Mouse (Mus musculus) heart, embryonic 10.5 days (tissue): ENCODE data around the gene Map3k14. TPM values are rescaled to one million over a fixed set of nuclear protein-coding genes. Genes with fewer than 3 reads are reported as not detected.

ENCODE experiments used
- DNase-seq: peaks from one replicate; pipeline ENCODE4 v3.0.0-alpha.2; 2017; ENCODE audit warnings: low spot score
- H3K27ac ChIP-seq: fragments of 300-500 bp; sonication (generic); 2 replicates; pipeline ENCODE4 v1.5.1; 2016; ENCODE audit warnings: mild to moderate bottlenecking
- H3K27me3 ChIP-seq: fragments of 300-500 bp; sonication (generic); 2 replicates; pipeline ENCODE4 v1.6.1; 2016; ENCODE audit warnings: mild to moderate bottlenecking; ENCODE audit not compliant: poor library complexity, insufficient read depth, severe bottlenecking
- H3K36me3 ChIP-seq: fragments of 300-500 bp; sonication (generic); 2 replicates; pipeline ENCODE4 v1.6.1; 2016; ENCODE audit warnings: mild to moderate bottlenecking, moderate library complexity
- H3K4me1 ChIP-seq: fragments of 300-500 bp; sonication (generic); 2 replicates; pipeline ENCODE4 v1.6.1; 2016; ENCODE audit warnings: mild to moderate bottlenecking
- H3K4me3 ChIP-seq: fragments of 300-500 bp; sonication (generic); 2 replicates; pipeline ENCODE4 v1.5.1; 2016; ENCODE audit warnings: mild to moderate bottlenecking, moderate library complexity
- H3K9me3 ChIP-seq: fragments of 300-500 bp; sonication (generic); 2 replicates; pipeline ENCODE4 v1.6.1; 2016; ENCODE audit warnings: mild to moderate bottlenecking, moderate library complexity
- WGBS: fragments of 180-500 bp; shearing (Covaris S2); methylation state at CpG from one replicate; pipeline ENCODE4 v1.1.7; 2016; 5-methylcytosine and 5-hydroxymethylcytosine counted together
- polyA plus RNA-seq: library from polyadenylated mRNA; unstranded; fragments of >200 nt; fragmentation: Nextera tagmentation; extraction: Ambion mirVana; gene quantifications from 2 replicates; pipeline ENCODE4 v1.2.1, GENCODE M21; 2016

The Map3k14 gene
- polyA plus RNA-seq, 1 experiment from 2014 or later, result 2.1 TPM

DNA sequence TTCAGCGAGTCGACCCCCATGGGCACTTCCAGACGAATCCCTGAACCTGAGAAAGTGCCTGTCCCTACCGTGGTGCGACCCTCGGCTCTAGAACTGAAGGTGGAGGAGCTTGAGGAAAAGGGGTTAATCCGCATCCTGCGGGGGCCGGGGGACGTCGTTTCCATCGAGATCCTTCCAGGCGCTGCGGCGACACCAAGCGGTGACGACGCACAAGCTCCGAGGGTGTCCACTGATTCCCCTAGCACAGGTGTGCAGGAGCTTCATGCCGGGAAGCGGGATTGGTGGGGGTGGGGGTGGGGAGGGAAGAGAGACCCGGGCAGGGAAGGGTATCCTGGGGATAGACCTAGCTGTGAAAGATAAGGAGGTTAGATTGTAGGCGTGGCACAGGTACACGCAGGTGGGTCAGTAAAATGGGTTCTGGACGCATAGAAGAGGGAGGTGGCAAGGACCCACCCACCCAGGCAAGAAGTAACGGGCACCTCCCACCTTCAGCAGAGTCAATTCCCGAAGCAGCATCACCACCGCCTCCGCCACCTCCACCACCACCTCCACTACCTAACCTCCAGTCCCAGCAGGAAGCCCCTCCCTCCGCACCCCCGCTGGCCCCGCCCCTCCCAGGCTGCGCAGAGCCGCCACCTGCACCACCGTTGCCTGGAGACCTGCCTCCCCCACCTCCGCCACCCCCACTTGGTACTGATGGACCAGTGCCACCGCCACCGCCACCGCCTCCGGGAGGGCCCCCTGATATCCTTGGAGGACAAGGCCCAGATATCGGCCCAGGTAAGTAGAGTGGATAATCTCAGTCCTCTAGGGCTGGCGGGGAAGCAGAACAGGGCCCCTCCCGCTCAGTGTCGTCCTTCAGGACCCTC, 74.1 kb downstream of the Map3k14 start:
- H3K27me3 ChIP-seq, result peaks cover 90% of the 10 kb centered on the region
- WGBS, result 7% methylated on average over 42 of the region's 44 CpGs
- no peak overlapping the region for H3K27ac ChIP-seq
- DNase-seq, result no peak
- H3K36me3 ChIP-seq, result no peaks in the 10 kb centered on the region
- H3K4me1 ChIP-seq, result peaks cover 16% of the 10 kb centered on the region
- no peaks in the 10 kb centered on the region for H3K9me3 ChIP-seq
- H3K4me3 ChIP-seq, result peak overlapping the region; percentile 46

DNA sequence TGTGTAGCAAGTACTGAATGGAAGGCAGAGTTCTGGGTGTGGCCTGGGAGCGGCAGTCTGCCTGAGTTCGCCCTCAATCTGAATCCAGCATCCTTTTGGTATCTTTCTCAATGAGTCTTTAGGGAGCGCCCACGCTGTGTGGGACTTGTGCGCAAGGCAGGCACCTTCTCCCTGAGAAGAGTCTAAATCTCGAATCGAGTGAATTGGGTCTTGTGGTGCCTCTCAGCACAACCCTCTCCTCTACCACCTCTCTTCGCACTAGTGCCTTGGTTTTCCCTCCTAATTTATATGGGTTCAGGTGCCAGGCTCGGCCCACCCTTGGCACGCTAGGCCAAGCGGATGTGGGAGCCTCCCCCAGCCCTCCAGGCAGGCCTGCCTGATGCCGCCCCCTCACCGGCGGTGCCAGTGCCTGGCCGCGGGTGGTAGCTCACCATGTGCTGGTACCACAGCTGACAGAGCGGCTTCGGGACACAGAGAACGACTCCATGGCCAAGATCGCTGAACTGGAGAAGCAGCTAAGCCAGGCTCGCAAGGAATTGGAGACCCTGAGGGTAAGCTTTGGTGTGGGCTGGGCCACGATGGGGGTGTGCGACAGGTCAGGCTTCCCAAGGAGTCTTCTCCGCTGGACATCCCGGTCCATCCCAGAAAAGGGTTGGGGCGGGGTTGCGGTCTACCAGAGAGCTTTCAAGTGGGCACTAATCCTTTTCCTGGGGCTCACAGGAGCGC, 74.9 kb downstream of the Map3k14 start:
- H3K4me1 ChIP-seq, result peaks cover 13% of the 10 kb centered on the region
- 16% methylated on average over 28 of the region's 28 CpGs for WGBS
- H3K36me3 ChIP-seq, result no peaks in the 10 kb centered on the region
- H3K4me3 ChIP-seq, result peak overlapping the region; percentile 46
- H3K27ac ChIP-seq, result no peak overlapping the region
- H3K27me3 ChIP-seq, result peaks cover 86% of the 10 kb centered on the region
- DNase-seq, result no peak
- no peaks in the 10 kb centered on the region for H3K9me3 ChIP-seq

DNA sequence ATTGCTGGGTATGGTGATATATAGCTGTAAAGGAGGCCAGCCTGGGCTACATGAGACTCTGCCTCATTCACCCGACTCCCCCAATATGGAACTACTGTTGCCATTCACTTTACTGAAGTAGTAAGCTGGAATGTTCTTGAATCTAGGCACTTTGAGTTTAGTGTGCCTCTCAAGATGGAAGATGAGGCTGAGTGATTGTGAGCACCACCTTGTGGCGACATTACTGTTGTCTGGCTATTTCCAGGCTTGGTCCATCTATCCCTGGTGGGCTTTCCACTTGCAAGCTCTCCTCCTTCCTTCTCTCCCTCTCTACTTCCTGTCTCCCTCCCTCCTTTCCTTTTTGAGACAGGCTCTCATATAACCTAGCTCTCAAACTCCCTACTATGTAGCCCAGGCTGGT, 82.4 kb downstream of the Map3k14 start:
- Histone ChIP-seq H3K36me3 (no peaks in the 10 kb centered on the region), H3K9me3 (no peaks in the 10 kb centered on the region), H3K4me3 (no peak overlapping the region), H3K27ac (no peak overlapping the region), H3K4me1 (no peaks in the 10 kb centered on the region), H3K27me3 (peaks cover 73% of the 10 kb centered on the region)
- DNase-seq, result no peak
- 39% methylated on average over 2 of the region's 2 CpGs for WGBS

DNA sequence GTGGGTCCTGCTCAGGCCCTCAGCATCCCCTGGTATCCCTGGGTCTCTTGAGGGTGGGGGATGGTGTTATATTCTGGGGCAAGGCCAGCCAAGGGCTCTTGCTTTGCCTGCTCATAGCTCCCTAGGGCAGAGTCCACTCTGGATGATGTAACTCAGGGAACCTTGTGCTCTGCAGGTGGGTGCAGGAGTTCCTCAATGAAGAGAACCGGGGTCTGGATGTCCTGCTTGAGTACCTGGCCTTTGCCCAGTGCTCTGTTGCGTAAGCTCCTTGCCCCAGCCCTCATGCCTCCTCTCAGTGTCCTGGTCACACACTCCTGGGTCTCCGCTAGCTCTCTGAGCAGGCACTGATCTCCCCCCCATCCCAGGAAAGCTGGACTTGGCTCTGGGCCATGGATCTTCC, 85.4 kb downstream of the Map3k14 start:
- Histone ChIP-seq H3K36me3 (no peaks in the 10 kb centered on the region), H3K27me3 (peaks cover 80% of the 10 kb centered on the region), H3K27ac (no peak overlapping the region), H3K4me1 (peaks cover 14% of the 10 kb centered on the region), H3K9me3 (no peaks in the 10 kb centered on the region), H3K4me3 (no peak overlapping the region)
- WGBS, result 75% methylated on average over 3 of the region's 3 CpGs
- DNase-seq, result no peak

DNA sequence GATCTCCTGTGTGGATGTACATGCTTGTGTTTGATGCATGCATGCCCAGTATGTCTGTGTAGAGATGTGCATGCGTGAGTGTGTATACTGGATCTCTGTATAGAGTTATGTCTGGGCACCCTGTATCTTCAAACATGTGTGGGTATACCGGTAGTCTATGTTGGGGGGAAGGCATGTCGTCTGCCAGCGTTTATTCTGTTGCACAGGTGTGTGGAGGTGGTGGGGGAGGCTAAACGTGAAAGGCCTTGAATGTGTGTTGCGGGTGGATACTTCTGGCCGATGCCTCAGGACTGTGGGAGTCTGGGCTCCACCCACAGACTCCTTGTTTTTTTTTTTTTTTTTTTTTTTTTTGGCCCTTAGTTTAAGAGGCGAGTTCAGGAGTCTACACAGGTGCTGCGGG, 85.9 kb downstream of the Map3k14 start:
- 78% methylated on average over 9 of the region's 9 CpGs for WGBS
- no peak overlapping the region for H3K4me3 ChIP-seq
- no peak for DNase-seq

DNA sequence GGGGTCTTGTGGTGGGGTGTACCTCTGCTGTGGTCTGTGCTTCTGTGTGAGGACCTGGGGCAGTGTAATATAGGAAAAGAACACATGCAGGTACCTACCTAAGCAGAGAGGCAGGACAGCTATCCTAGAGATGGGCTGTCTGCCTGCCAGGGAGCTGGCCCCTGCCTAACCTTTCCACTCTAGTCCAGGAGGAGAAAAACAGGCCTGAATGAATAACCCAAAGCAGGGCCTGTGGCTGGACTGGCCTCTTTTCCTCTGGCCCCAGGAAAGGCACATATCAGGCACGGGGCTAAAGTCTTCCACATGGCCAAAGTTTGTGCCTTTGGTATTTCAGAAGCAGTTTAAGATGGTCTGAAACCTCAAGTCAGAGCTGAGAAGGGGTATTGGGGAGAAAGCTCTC, 86.8 kb downstream of the Map3k14 start:
- 77% methylated on average over 1 of the region's 1 CpGs for WGBS
- H3K27ac ChIP-seq, result no peak overlapping the region
- H3K27me3 ChIP-seq, result peaks cover 72% of the 10 kb centered on the region
- no peaks in the 10 kb centered on the region for H3K36me3 ChIP-seq
- H3K4me1 ChIP-seq, result peaks cover 21% of the 10 kb centered on the region
- H3K9me3 ChIP-seq, result no peaks in the 10 kb centered on the region
- DNase-seq, result no peak
- H3K4me3 ChIP-seq, result no peak overlapping the region

More for the DNA sequence above, 85.9 kb downstream of the Map3k14 start:
- peaks cover 74% of the 10 kb centered on the region for H3K27me3 ChIP-seq
- peaks cover 16% of the 10 kb centered on the region for H3K4me1 ChIP-seq
- no peaks in the 10 kb centered on the region for H3K9me3 ChIP-seq
- no peak overlapping the region for H3K27ac ChIP-seq
- no peaks in the 10 kb centered on the region for H3K36me3 ChIP-seq

DNA sequence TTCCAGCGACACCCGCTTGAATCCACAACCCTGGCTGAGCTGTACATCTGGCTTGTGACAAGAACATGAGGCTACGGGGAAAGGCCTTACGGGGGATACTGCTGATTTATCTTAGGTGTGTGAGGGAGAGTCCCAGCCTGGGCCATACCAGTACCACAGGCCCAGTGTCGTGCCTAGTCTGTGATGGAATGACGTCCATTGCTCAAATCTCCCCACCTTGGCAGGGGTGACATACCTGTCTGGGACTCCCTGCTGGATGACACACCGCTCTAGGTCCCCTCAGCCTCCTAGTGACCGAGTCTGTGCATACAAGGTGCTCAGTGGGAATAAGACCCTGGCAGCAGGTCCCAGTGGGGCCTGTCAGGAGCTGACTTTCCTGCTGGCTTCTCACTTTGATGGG, 88.5 kb downstream of the Map3k14 start:
- 86% methylated on average over 8 of the region's 8 CpGs for WGBS
- H3K27me3 ChIP-seq, result peaks cover 73% of the 10 kb centered on the region
- H3K27ac ChIP-seq, result no peak overlapping the region
- no peak overlapping the region for H3K4me3 ChIP-seq
- no peak for DNase-seq
- H3K4me1 ChIP-seq, result peaks cover 30% of the 10 kb centered on the region
- no peaks in the 10 kb centered on the region for H3K9me3 ChIP-seq
- H3K36me3 ChIP-seq, result no peaks in the 10 kb centered on the region

DNA sequence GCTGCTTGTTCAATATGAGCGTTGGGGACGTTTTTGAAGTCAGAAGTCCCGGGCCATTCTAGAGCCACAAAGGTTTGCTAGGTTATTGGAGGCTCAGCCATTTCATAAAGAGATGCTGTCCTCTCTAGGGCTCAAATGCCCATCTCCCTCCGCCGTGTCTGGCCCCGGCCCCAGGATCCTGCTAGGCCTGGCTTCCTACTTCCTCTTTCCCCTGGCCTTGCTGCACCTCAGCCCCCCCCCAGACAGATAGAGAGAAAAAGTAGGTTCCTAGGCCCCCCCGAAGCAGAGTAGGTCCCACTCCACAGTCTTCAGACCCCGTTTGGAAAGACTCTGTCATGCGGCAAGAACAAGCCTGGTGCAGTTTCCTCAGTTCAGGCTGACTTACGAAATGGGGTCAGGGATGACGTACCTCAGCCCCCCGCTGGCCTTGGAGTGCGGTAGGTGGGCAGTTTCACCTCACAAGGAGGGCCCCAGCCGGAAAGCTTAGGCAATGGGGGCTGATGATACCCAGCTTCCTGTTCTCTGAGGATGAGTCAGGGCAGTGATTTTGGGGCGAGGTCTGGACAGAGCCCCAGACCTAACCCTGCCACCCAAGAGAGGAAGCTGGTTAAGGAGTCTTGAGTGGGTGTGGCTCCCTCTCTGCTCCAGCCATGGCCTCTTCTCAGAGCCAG, 89.3 kb downstream of the Map3k14 start:
- 80% methylated on average over 15 of the region's 15 CpGs for WGBS
- no peaks in the 10 kb centered on the region for H3K9me3 ChIP-seq
- H3K36me3 ChIP-seq, result no peaks in the 10 kb centered on the region
- H3K4me3 ChIP-seq, result no peak overlapping the region
- H3K27ac ChIP-seq, result peak overlapping the region; percentile 66; the same call in 1 of the 2 replicates
- peaks cover 80% of the 10 kb centered on the region for H3K27me3 ChIP-seq
- peaks cover 32% of the 10 kb centered on the region for H3K4me1 ChIP-seq
- no peak for DNase-seq

DNA sequence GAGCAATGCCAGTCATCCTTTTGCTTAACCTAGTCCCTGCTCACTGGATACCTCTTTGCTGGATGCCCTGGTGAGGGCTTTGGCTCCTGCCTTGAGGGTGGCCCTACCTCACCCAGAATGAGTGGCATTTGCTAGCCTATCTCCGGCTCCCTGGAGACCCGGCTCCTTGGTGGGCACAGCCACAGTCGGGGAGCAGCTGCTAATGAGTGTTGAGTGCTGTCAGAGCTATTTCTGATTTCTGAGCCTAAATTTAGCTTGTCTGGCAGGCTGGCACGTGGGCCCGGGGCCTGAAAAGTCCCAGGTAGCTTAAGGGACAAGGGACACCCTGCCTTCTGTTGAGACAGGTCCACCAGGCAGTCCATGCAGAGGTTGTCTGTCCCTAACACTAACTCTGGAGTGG, 90.1 kb downstream of the Map3k14 start:
- Histone ChIP-seq H3K4me1 (peaks cover 39% of the 10 kb centered on the region), H3K4me3 (no peak overlapping the region), H3K9me3 (no peaks in the 10 kb centered on the region), H3K36me3 (no peaks in the 10 kb centered on the region), H3K27me3 (peaks cover 80% of the 10 kb centered on the region), H3K27ac (no peak overlapping the region)
- 43% methylated on average over 5 of the region's 5 CpGs for WGBS
- DNase-seq, result no peak

DNA sequence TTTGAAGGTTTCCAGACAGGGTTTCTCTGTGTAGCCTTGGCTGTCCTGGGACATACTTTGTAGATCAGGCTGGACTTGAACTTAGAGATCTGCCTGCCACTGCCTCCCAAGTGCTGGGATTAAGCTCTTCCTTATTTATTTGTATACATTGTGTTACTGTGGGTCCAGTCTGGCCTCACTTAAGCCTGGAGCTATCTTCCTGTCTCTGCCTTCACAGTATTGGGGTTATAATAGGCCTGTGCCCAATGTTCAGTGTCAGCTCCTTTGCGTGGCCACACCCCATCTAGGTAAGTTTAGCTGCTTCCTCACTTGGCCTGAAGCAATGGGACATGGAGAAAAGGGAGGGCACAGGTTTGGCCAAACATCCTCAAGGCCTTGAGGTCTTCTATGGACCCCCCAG, 90.8 kb downstream of the Map3k14 start:
- Histone ChIP-seq H3K36me3 (no peaks in the 10 kb centered on the region), H3K27ac (no peak overlapping the region), H3K4me3 (no peak overlapping the region), H3K9me3 (no peaks in the 10 kb centered on the region), H3K4me1 (peaks cover 46% of the 10 kb centered on the region), H3K27me3 (peaks cover 81% of the 10 kb centered on the region)
- DNase-seq, result no peak
- whole genome bisulfite sequencing, result 89% methylated on average over 1 of the region's 1 CpGs

DNA sequence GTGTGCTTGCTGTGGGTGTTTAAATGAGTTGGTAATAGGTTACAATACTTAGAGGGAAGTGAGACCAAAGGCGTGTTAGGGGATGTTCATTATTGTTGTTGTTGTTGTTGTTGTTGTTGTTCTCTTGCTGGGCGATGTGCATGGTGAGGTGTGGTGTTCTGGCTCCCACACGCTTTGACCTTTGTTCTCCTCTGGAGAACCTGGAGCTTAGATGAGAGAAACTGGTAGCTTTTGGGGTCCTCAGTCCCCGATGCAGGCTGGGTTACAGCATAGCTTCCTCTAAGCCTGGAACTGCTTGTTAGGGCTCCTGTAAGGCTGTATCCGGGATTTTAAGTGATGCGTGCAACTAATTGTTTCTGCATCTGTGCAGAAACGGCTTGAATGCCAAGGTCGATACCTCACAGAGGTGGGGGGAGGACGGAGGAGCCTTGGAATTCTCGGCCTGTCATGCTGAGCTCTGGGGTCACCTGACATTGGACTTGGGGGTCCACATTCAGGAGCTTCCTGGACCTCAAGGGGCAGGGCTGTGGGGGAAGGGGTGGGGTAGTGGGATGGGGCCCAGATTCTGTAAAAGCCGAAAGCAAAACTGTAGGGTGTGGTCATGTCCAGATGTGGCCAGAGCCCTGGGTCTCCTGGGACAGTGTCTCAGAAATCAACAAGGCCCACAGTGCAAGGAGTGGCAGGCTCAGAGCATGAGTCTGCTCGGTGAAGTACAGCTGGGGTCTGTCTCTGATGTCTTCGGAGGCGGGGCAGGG, 91.4 kb downstream of the Map3k14 start:
- Histone ChIP-seq H3K27ac (no peak overlapping the region), H3K36me3 (no peaks in the 10 kb centered on the region), H3K4me1 (peaks cover 53% of the 10 kb centered on the region), H3K4me3 (no peak overlapping the region), H3K27me3 (peaks cover 81% of the 10 kb centered on the region), H3K9me3 (no peaks in the 10 kb centered on the region)
- WGBS, result 71% methylated on average over 14 of the region's 14 CpGs
- DNase-seq, result no peak

DNA sequence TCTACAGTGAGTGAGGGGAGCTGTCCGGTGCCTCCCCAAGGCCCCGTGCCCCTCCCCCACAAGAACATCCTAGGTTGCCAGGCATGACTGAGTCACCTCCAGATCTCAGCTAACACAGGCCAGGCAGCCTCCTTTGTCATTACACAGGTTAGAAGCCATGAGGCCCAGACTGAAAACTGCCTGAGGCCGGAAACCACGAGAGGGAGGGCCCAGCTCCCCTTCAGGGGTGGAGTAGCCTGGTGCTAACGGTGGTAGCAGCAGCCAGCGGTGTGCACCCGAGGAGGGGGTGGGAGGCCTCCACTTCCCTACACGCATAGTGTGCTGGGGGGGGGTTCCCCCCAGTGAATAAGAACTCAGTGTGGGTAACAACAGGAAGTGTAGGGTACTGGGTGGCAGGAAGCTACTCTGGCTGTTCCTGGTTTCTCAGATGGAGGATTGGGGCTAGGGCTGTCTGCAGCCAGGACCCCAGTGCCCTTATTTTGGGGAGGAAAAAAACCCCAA, 92.3 kb downstream of the Map3k14 start:
- peaks cover 81% of the 10 kb centered on the region for H3K27me3 ChIP-seq
- H3K4me1 ChIP-seq, result peaks cover 61% of the 10 kb centered on the region
- no peak overlapping the region for H3K4me3 ChIP-seq
- no peaks in the 10 kb centered on the region for H3K36me3 ChIP-seq
- 60% methylated on average over 8 of the region's 8 CpGs for WGBS
- H3K27ac ChIP-seq, result peak overlapping the region; percentile 42
- H3K9me3 ChIP-seq, result no peaks in the 10 kb centered on the region
- no peak for DNase-seq
